Mouse (Mus musculus) neural tube, embryonic 12.5 days (tissue): ENCODE data around the gene Platr17. TPM values are rescaled to one million over a fixed set of nuclear protein-coding genes. Genes with fewer than 3 reads are reported as not detected.

ENCODE experiments used
- ATAC-seq: fragments of 200-750 bp; cut with Nextera tagmentation; 2 replicates; pipeline ENCODE4 v1.8.0; 2017; ENCODE audit warnings: low read depth, mild to moderate bottlenecking, moderate TSS enrichment, moderate library complexity; ENCODE audit not compliant: low FRiP score
- H3K27ac ChIP-seq: fragments of 300-500 bp; sonication (generic); 2 replicates; pipeline ENCODE4 v1.5.1; 2016
- H3K27me3 ChIP-seq: fragments of 300-500 bp; sonication (generic); replicated peaks from 2 replicates; pipeline ENCODE4 v1.6.1; 2016; ENCODE audit warnings: mild to moderate bottlenecking
- H3K36me3 ChIP-seq: fragments of 300-500 bp; sonication (generic); 2 replicates; pipeline ENCODE4 v1.6.1; 2016; ENCODE audit warnings: mild to moderate bottlenecking
- H3K4me1 ChIP-seq: fragments of 300-500 bp; sonication (generic); 2 replicates; pipeline ENCODE4 v1.6.1; 2016
- H3K4me2 ChIP-seq: fragments of 300-500 bp; sonication (generic); replicated peaks from 2 replicates; pipeline ENCODE4 v1.6.1; 2016; ENCODE audit warnings: mild to moderate bottlenecking
- H3K4me3 ChIP-seq: fragments of 300-500 bp; sonication (generic); 2 replicates; pipeline ENCODE4 v1.5.1; 2016
- H3K9ac ChIP-seq: fragments of 300-500 bp; sonication (generic); 2 replicates; pipeline ENCODE4 v1.6.1; 2016; ENCODE audit warnings: mild to moderate bottlenecking
- H3K9me3 ChIP-seq: fragments of 300-500 bp; sonication (generic); 2 replicates; pipeline ENCODE4 v1.6.1; 2016; ENCODE audit warnings: mild to moderate bottlenecking
- WGBS: fragments of 180-500 bp; shearing (Covaris S2); methylation state at CpG from one replicate; pipeline ENCODE4 v1.1.7; 2016; 5-methylcytosine and 5-hydroxymethylcytosine counted together
- polyA plus RNA-seq: library from polyadenylated mRNA; unstranded; fragments of >200 nt; fragmentation: Nextera tagmentation; extraction: Ambion mirVana; gene quantifications from 2 replicates; pipeline ENCODE4 v1.2.1, GENCODE M21; 2016

Platr17 gene
- polyA plus RNA-seq, 1 experiment from 2014 or later: not detected

GRCm38 (mm10) chr17:33916847-33917655, 12.1 kb downstream of the Platr17 start:
- peaks cover 38% of the 10 kb centered on the region for H3K4me1 ChIP-seq

GRCm38 (mm10) chr17:33917656-33918292, 12.8 kb downstream of the Platr17 start:
- no peaks in the 10 kb centered on the region for H3K27me3 ChIP-seq
- H3K9ac ChIP-seq: no peak overlapping the region
- peaks cover 38% of the 10 kb centered on the region for H3K4me1 ChIP-seq
- no peak for ATAC-seq
- 89% methylated on average over 18 of the region's 18 CpGs for WGBS
- peak overlapping the region; percentile 88 for H3K4me2 ChIP-seq
- H3K27ac ChIP-seq: no peak overlapping the region
- no peaks in the 10 kb centered on the region for H3K9me3 ChIP-seq
- no peak overlapping the region for H3K4me3 ChIP-seq
- H3K36me3 ChIP-seq: peaks cover 27% of the 10 kb centered on the region

More at GRCm38 (mm10) chr17:33916847-33917655, 12.1 kb downstream of the Platr17 start:
- WGBS: 76% methylated on average over 31 of the region's 31 CpGs
- peaks cover 34% of the 10 kb centered on the region for H3K36me3 ChIP-seq
- no peak overlapping the region for H3K27ac ChIP-seq
- peak overlapping the region; percentile 67 for H3K4me2 ChIP-seq
- H3K27me3 ChIP-seq: no peaks in the 10 kb centered on the region
- H3K4me3 ChIP-seq: peak overlapping the region; percentile 59
- no peak for ATAC-seq
- H3K9ac ChIP-seq: peak overlapping the region; percentile 62; the same call in 1 of the 2 replicates
- no peaks in the 10 kb centered on the region for H3K9me3 ChIP-seq

GRCm38 (mm10) chr17:33918293-33919203, 13.6 kb downstream of the Platr17 start:
- 64% methylated on average over 37 of the region's 37 CpGs for WGBS

GRCm38 (mm10) chr17:33919351-33920281, 14.7 kb downstream of the Platr17 start:
- no peak for ATAC-seq
- Histone ChIP-seq H3K4me2 (peak overlapping the region; percentile 88), H3K27me3 (no peaks in the 10 kb centered on the region), H3K36me3 (peaks cover 10% of the 10 kb centered on the region), H3K9ac (peak overlapping the region; percentile 67), H3K27ac (0 out of 2 replicates have a peak overlapping the region, but pooled peaks have one; percentile 27), H3K9me3 (no peaks in the 10 kb centered on the region), H3K4me3 (peak overlapping the region; percentile 49), H3K4me1 (peaks cover 35% of the 10 kb centered on the region)
- WGBS: under 1% methylated on average over 52 of the region's 52 CpGs

More at GRCm38 (mm10) chr17:33918293-33919203, 13.6 kb downstream of the Platr17 start:
- H3K4me2 ChIP-seq: peak overlapping the region; percentile 88
- H3K27ac ChIP-seq: no peak overlapping the region
- H3K27me3 ChIP-seq: no peaks in the 10 kb centered on the region
- H3K4me1 ChIP-seq: peaks cover 38% of the 10 kb centered on the region
- H3K4me3 ChIP-seq: no peak overlapping the region
- H3K9ac ChIP-seq: no peak overlapping the region
- H3K36me3 ChIP-seq: peaks cover 20% of the 10 kb centered on the region
- H3K9me3 ChIP-seq: no peaks in the 10 kb centered on the region
- no peak for ATAC-seq

GRCm38 (mm10) chr17:33920282-33921097, 15.6 kb downstream of the Platr17 start:
- H3K9ac ChIP-seq: peak overlapping the region; percentile 67
- peaks cover 8% of the 10 kb centered on the region; the same call in 1 of the 2 replicates for H3K36me3 ChIP-seq
- ATAC-seq: peak; percentile 22; the same call in 1 of the 2 replicates
- peak overlapping the region; percentile 49 for H3K4me3 ChIP-seq
- no peaks in the 10 kb centered on the region for H3K27me3 ChIP-seq
- under 1% methylated on average over 36 of the region's 36 CpGs for WGBS
- H3K9me3 ChIP-seq: no peaks in the 10 kb centered on the region
- peak overlapping the region; percentile 88 for H3K4me2 ChIP-seq
- peaks cover 29% of the 10 kb centered on the region for H3K4me1 ChIP-seq
- 0 out of 2 replicates have a peak overlapping the region, but pooled peaks have one; percentile 27 for H3K27ac ChIP-seq

DNA sequence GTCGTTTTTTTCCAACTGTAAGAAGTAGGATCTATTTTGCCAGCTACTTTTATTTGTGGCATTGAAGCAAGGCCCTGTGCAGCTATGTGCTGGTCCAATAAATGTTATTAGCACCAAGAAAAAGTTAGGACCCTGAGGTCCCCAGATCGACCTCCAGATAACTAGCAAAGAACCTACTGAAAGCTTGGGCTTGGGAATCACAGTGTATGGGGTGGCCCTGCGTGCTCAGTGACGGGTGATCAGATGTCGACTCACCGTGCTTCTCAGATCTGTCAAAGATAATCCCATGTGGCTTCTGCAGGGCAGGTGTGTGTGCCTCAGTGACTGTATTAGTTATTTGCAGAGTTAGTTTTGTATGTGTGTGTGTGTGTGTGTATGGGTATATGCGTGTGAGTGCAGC, 16.4 kb downstream of the Platr17 start:
- H3K27ac ChIP-seq: no peak overlapping the region
- 92% methylated on average over 7 of the region's 7 CpGs for WGBS
- H3K27me3 ChIP-seq: no peaks in the 10 kb centered on the region
- peaks cover 15% of the 10 kb centered on the region; the same call in 1 of the 2 replicates for H3K36me3 ChIP-seq
- no peak overlapping the region for H3K9ac ChIP-seq
- H3K9me3 ChIP-seq: no peaks in the 10 kb centered on the region
- 0 out of 2 replicates have a peak overlapping the region, but pooled peaks have one; percentile 88 for H3K4me2 ChIP-seq
- ATAC-seq: no peak
- H3K4me3 ChIP-seq: no peak overlapping the region
- peaks cover 29% of the 10 kb centered on the region for H3K4me1 ChIP-seq

DNA sequence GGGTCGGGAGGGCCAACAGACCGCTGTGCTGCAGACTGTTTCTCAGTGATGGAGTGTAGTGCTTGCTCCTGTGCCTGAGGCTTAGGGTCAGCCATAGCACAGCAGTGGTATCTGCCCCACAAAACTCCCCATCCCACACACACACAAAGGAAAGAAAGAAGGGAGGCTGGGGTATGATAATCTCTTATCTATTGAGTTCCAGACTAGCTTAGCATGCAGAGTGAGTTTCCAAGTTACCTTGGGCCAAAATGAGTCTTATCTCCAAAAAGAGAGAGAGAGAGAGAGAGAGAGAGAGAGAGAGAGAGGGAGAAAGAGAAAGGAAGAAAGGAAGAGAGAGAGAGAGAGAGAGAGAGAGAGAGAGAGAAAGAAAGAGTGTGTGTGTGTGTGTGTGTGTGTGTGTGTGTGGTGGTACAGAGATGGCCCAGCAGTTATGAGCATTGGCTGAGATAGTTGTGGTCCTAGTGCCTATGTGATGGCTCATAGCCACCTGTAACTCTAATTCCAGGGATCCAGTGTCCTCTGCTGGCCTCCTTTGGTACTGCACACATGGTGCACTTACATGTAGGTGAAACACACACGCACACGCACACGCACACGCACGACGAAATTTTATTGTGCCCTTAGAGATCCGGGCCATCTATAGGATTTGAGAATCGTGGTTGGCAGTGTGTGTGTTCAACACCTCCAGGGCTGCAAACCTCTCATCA, 19.8 kb downstream of the Platr17 start:
- Histone ChIP-seq H3K27me3 (no peaks in the 10 kb centered on the region), H3K4me1 (peaks cover 14% of the 10 kb centered on the region), H3K9ac (no peak overlapping the region), H3K9me3 (no peaks in the 10 kb centered on the region), H3K27ac (no peak overlapping the region), H3K4me2 (no peak overlapping the region), H3K4me3 (no peak overlapping the region), H3K36me3 (peaks cover 14% of the 10 kb centered on the region; the same call in 1 of the 2 replicates)
- ATAC-seq: no peak
- WGBS: 88% methylated on average over 10 of the region's 10 CpGs

GRCm38 (mm10) chr17:33925406-33926116, 20.6 kb downstream of the Platr17 start:
- peaks cover 10% of the 10 kb centered on the region for H3K4me1 ChIP-seq
- peaks cover 14% of the 10 kb centered on the region; the same call in 1 of the 2 replicates for H3K36me3 ChIP-seq
- no peaks in the 10 kb centered on the region for H3K27me3 ChIP-seq
- no peak overlapping the region for H3K4me3 ChIP-seq
- 81% methylated on average over 21 of the region's 21 CpGs for WGBS
- no peak for ATAC-seq
- H3K4me2 ChIP-seq: no peak overlapping the region
- H3K9ac ChIP-seq: no peak overlapping the region
- H3K27ac ChIP-seq: no peak overlapping the region
- H3K9me3 ChIP-seq: no peaks in the 10 kb centered on the region

DNA sequence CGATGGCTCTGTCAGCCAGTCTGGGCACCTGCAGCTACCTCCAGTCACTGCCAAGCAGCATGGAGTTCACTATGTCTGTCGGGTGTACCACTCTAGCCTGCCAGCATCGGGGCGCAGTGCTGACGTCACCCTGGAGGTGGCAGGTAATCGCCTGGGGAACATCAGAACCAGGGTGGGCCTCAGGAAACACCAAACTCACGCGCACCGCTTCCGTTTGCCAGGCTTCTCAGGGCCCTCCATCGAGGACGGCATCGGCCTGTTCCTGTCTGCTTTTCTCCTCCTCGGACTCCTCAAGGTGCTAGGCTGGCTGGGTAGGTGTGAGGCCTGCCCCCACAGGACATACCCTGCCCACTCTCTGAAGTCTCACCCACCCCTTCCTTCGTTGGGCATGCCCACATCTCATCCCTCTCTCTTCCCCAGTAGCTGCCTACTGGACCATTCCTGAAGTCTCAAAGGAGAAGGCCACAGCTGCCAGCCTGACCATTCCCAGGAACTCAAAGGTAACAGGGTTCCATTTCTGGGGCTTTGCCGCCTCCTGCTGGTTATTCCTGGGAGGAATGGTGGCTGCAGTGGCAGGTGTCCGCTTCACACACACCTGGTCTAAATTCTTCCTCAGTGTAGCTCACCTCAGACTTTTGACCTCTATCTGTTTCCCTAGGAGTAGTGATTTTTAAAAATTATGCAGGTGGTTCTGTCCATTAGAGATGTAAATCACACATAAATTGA, 21.4 kb downstream of the Platr17 start:
- ATAC-seq: no peak

More for the DNA sequence above, 21.4 kb downstream of the Platr17 start:
- H3K4me3 ChIP-seq: no peak overlapping the region
- no peak overlapping the region for H3K27ac ChIP-seq
- 79% methylated on average over 17 of the region's 17 CpGs for WGBS
- H3K27me3 ChIP-seq: no peaks in the 10 kb centered on the region; the same call in 1 of the 2 replicates
- no peaks in the 10 kb centered on the region for H3K9me3 ChIP-seq
- H3K4me2 ChIP-seq: no peak overlapping the region
- no peak overlapping the region for H3K9ac ChIP-seq
- peaks cover 18% of the 10 kb centered on the region for H3K4me1 ChIP-seq
- H3K36me3 ChIP-seq: peaks cover 14% of the 10 kb centered on the region; the same call in 1 of the 2 replicates
